Mouse (Mus musculus) MEL (cell line): ENCODE results near the gene Ccl3. TPM values are rescaled to one million over a fixed set of nuclear protein-coding genes. Genes with fewer than 3 reads are reported as not detected.

ENCODE experiments used
- DNase-seq: peaks from one replicate; pipeline ENCODE4 v3.0.0; 2011; ENCODE audit warnings: low read depth, low spot score
- H3K27ac ChIP-seq: 2 replicates; pipeline ENCODE4 v1.5.1; 2012; ENCODE audit warnings: low read depth, mild to moderate bottlenecking, control low read depth, low read length, moderate library complexity; ENCODE audit not compliant: control insufficient read depth
- H3K27me3 ChIP-seq, 2 experiments: fragments of 150-350 bp in 1 of 2; sonication (generic) in 1 of 2; 2 replicates each; pipeline ENCODE4 v1.6.1; 2012; ENCODE audit warnings: low read length in 2 of 2, mild to moderate bottlenecking in 2 of 2, improper control_type of control experiment in 1 of 2, moderate library complexity in 1 of 2; ENCODE audit not compliant: insufficient read depth in 2 of 2, control insufficient read depth in 1 of 2
- H3K36me3 ChIP-seq, 2 experiments: 2 replicates each; pipeline ENCODE4 v1.6.1; 2012 to 2014; ENCODE audit warnings: low read length in 2 of 2, improper control_type of control experiment in 1 of 2, inconsistent platforms in 1 of 2, mild to moderate bottlenecking in 1 of 2; ENCODE audit not compliant: insufficient read depth in 2 of 2, control insufficient read depth in 1 of 2
- H3K4me1 ChIP-seq, 2 experiments: fragments of 150-350 bp in 1 of 2; sonication (generic) in 1 of 2; 2 replicates each; pipeline ENCODE4 v1.6.1; 2012; ENCODE audit warnings: low read length in 2 of 2, improper control_type of control experiment in 1 of 2, mild to moderate bottlenecking in 1 of 2; ENCODE audit not compliant: insufficient read depth in 2 of 2, control insufficient read depth in 1 of 2
- H3K4me3 ChIP-seq, 2 experiments: fragments of 150-350 bp in 1 of 2; sonication (generic) in 1 of 2; 2 replicates each; pipeline ENCODE4 v1.5.1; 2012; ENCODE audit warnings: low read depth in 2 of 2, low read length in 2 of 2, mild to moderate bottlenecking in 2 of 2, moderate library complexity in 2 of 2, control low read depth in 1 of 2, improper control_type of control experiment in 1 of 2; ENCODE audit not compliant: control insufficient read depth in 1 of 2, insufficient read depth in 1 of 2
- H3K79me2 ChIP-seq: 2 replicates; pipeline ENCODE4 v1.6.1; 2012; ENCODE audit warnings: mild to moderate bottlenecking, low read length, moderate library complexity; ENCODE audit not compliant: control insufficient read depth, poor library complexity, insufficient read depth
- H3K9ac ChIP-seq: 2 replicates; pipeline ENCODE4 v1.6.1; 2012; ENCODE audit warnings: low read depth, mild to moderate bottlenecking, control low read depth, low read length, moderate library complexity; ENCODE audit not compliant: control insufficient read depth, poor library complexity, severe bottlenecking
- H3K9me3 ChIP-seq: fragments of 150-350 bp; sonication (generic); replicated peaks from 2 replicates; pipeline ENCODE4 v1.6.1; 2012; ENCODE audit warnings: mild to moderate bottlenecking, low read length, improper control_type of control experiment, moderate library complexity; ENCODE audit not compliant: insufficient read depth
- BHLHE40 ChIP-seq: IDR thresholded peaks from 2 replicates; pipeline ENCODE4 v1.6.1; 2012; ENCODE audit warnings: low read depth, mild to moderate bottlenecking, inconsistent platforms, low read length, improper control_type of control experiment, borderline replicate concordance
- CHD2 ChIP-seq: IDR thresholded peaks from 2 replicates; pipeline ENCODE4 v1.6.1; 2011; ENCODE audit warnings: low read length, improper control_type of control experiment
- CTCF ChIP-seq, 3 experiments: IDR thresholded peaks in 2 of 3; conservative IDR thresholded peaks in 1 of 3; 2 replicates each; pipeline ENCODE4 v1.5.1; 2011 to 2012; ENCODE audit warnings: low read length in 3 of 3, low read depth in 2 of 3, mild to moderate bottlenecking in 2 of 3, improper control_type of control experiment in 1 of 3, inconsistent platforms in 1 of 3, mixed read lengths in 1 of 3, moderate library complexity in 1 of 3; ENCODE audit not compliant: control insufficient read depth in 1 of 3, insufficient read depth in 1 of 3, poor library complexity in 1 of 3, severe bottlenecking in 1 of 3
- E2F4 ChIP-seq: IDR thresholded peaks from 2 replicates; pipeline ENCODE4 v1.6.1; 2011; ENCODE audit warnings: low read depth, low read length, improper control_type of control experiment, borderline replicate concordance
- EP300 ChIP-seq, 2 experiments: IDR thresholded peaks; 2 replicates each; pipeline ENCODE4 v1.6.1; 2011; ENCODE audit warnings: improper control_type of control experiment in 2 of 2, low read length in 2 of 2, low read depth in 1 of 2, mild to moderate bottlenecking in 1 of 2
- GABPA ChIP-seq: IDR thresholded peaks from 2 replicates; pipeline ENCODE4 v1.6.1; 2012; ENCODE audit warnings: low read depth, mild to moderate bottlenecking, inconsistent platforms, low read length, improper control_type of control experiment, moderate library complexity
- GATA1 ChIP-seq: IDR thresholded peaks from 2 replicates; pipeline ENCODE4 v1.6.1; 2011; ENCODE audit warnings: low read depth, low read length, improper control_type of control experiment
- HCFC1 ChIP-seq: IDR thresholded peaks from 2 replicates; pipeline ENCODE4 v1.6.1; 2012; ENCODE audit warnings: low read depth, mild to moderate bottlenecking, inconsistent platforms, low read length, improper control_type of control experiment, moderate library complexity
- MAFK ChIP-seq: IDR thresholded peaks from 2 replicates; pipeline ENCODE4 v1.6.1; 2011; ENCODE audit warnings: low read depth, mild to moderate bottlenecking, low read length, improper control_type of control experiment, borderline replicate concordance
- MAX ChIP-seq: IDR thresholded peaks from 2 replicates; pipeline ENCODE4 v1.6.1; 2011; ENCODE audit warnings: low read length, improper control_type of control experiment
- MAZ ChIP-seq: IDR thresholded peaks from 2 replicates; pipeline ENCODE4 v1.6.1; 2012; ENCODE audit warnings: low read depth, mild to moderate bottlenecking, inconsistent platforms, low read length, improper control_type of control experiment
- MEF2A ChIP-seq: IDR thresholded peaks from 2 replicates; pipeline ENCODE4 v1.6.1; 2014; ENCODE audit warnings: low read depth, mild to moderate bottlenecking, inconsistent platforms, low read length, improper control_type of control experiment; ENCODE audit not compliant: poor library complexity, insufficient replicate concordance, severe bottlenecking; ENCODE audit errors: extremely low read depth
- MXI1 ChIP-seq: IDR thresholded peaks from 2 replicates; pipeline ENCODE4 v1.6.1; 2011; ENCODE audit warnings: mild to moderate bottlenecking, low read depth, low read length, improper control_type of control experiment
- MYB ChIP-seq: IDR thresholded peaks from 2 replicates; pipeline ENCODE4 v1.6.1; 2011; ENCODE audit warnings: mild to moderate bottlenecking, low read depth, low read length, improper control_type of control experiment
- NELFE ChIP-seq: IDR thresholded peaks from 2 replicates; pipeline ENCODE4 v1.6.1; 2011; ENCODE audit warnings: low read depth, low read length, improper control_type of control experiment
- NRF1 ChIP-seq: IDR thresholded peaks from 2 replicates; pipeline ENCODE4 v1.6.1; 2014; ENCODE audit warnings: low read depth, mild to moderate bottlenecking, inconsistent platforms, low read length, improper control_type of control experiment, moderate library complexity; ENCODE audit not compliant: poor library complexity, insufficient read depth, severe bottlenecking
- POLR2AphosphoS2 ChIP-seq: IDR thresholded peaks from 2 replicates; pipeline ENCODE4 v1.6.1; 2011; ENCODE audit warnings: low read length, improper control_type of control experiment
- POLR2AphosphoS5 ChIP-seq: IDR thresholded peaks from 2 replicates; pipeline ENCODE4 v1.6.1; 2012; ENCODE audit warnings: low read depth, borderline replicate concordance, mild to moderate bottlenecking, inconsistent platforms, low read length, moderate library complexity, mixed read lengths
- RCOR1 ChIP-seq: IDR thresholded peaks from 2 replicates; pipeline ENCODE4 v1.6.1; 2012; ENCODE audit warnings: low read depth, mild to moderate bottlenecking, inconsistent platforms, low read length, improper control_type of control experiment
- SIN3A ChIP-seq: IDR thresholded peaks from 2 replicates; pipeline ENCODE4 v1.6.1; 2012; ENCODE audit warnings: low read length, improper control_type of control experiment, inconsistent platforms
- TAL1 ChIP-seq: IDR thresholded peaks from 2 replicates; pipeline ENCODE4 v1.6.1; 2012; ENCODE audit warnings: mild to moderate bottlenecking, inconsistent platforms, low read length, moderate library complexity, mixed read lengths
- TCF12 ChIP-seq: IDR thresholded peaks from 2 replicates; pipeline ENCODE4 v1.6.1; 2014; ENCODE audit warnings: low read depth, mild to moderate bottlenecking, inconsistent platforms, low read length, improper control_type of control experiment, moderate library complexity
- USF1 ChIP-seq: IDR thresholded peaks from 2 replicates; pipeline ENCODE4 v1.6.1; 2014; ENCODE audit warnings: low read depth, mild to moderate bottlenecking, inconsistent platforms, low read length, improper control_type of control experiment, moderate library complexity
- USF2 ChIP-seq, 2 experiments: IDR thresholded peaks; 2 replicates each; pipeline ENCODE4 v1.6.1; 2011 to 2012; ENCODE audit warnings: improper control_type of control experiment in 2 of 2, low read length in 2 of 2, borderline replicate concordance in 1 of 2, inconsistent platforms in 1 of 2, low read depth in 1 of 2, mild to moderate bottlenecking in 1 of 2; ENCODE audit not compliant: insufficient read depth in 1 of 2
- ZC3H11A ChIP-seq: IDR thresholded peaks from 2 replicates; pipeline ENCODE4 v1.6.1; 2012; ENCODE audit warnings: low read depth, mild to moderate bottlenecking, inconsistent platforms, low read length, improper control_type of control experiment
- ZKSCAN1 ChIP-seq: IDR thresholded peaks from 2 replicates; pipeline ENCODE4 v1.6.1; 2012; ENCODE audit warnings: low read depth, mild to moderate bottlenecking, inconsistent platforms, low read length, improper control_type of control experiment, moderate library complexity
- ZMIZ1 ChIP-seq: IDR thresholded peaks from 2 replicates; pipeline ENCODE4 v1.6.1; 2012; ENCODE audit warnings: low read depth, mild to moderate bottlenecking, inconsistent platforms, low read length, improper control_type of control experiment, moderate library complexity
- polyA plus RNA-seq, 2 experiments: library from polyadenylated mRNA; stranded (reverse) in 1 of 2; unstranded in 1 of 2; fragments of >175 nt in 1 of 2; fragments of >200 nt in 1 of 2; gene quantifications; 2 replicates each; pipeline versions ENCODE4 v1.2.1 to v1.2.4; 2012; ENCODE audit warnings: low replicate concordance in 2 of 2, low read depth in 1 of 2; ENCODE audit not compliant: insufficient read length in 2 of 2, insufficient read depth in 1 of 2, missing spikeins in 1 of 2
- total RNA-seq: library from RNA; depleted of rRNA; stranded (reverse); fragments of 300-350 nt; gene quantifications from 2 replicates; pipeline ENCODE4 v1.2.3, GENCODE M21; 2012

Ccl3 gene
- total and polyA plus RNA-seq, 3 experiments, result not detected

GRCm38 (mm10) chr11:83600576-83600975 is 48.6 kb downstream of the Ccl3 start:
- TF ChIP-seq POLR2AphosphoS5 (no peak), BHLHE40 (no peak), USF1 (no peak), MXI1 (no peak), MAX (no peak), SIN3A (no peak), TCF12 (no peak), TAL1 (no peak), ZKSCAN1 (no peak), MAZ (no peak), NRF1 (no peak), MEF2A (no peak), HCFC1 (no peak), EP300 (IDR thresholded peaks at IDR 0.05; ENCODE audit: low read depth in 1 of 2, low read length in 2 of 2) (no peak), GABPA (no peak), E2F4 (no peak), MYB (no peak), MAFK (no peak), ZC3H11A (no peak)
- TF ChIP-seq, all 39 proteins: peak for 0

GRCm38 (mm10) chr11:83598991-83599390 is 50.2 kb downstream of the Ccl3 start:
- no peak overlapping the region for H3K4me3 ChIP-seq
- no peaks in the 10 kb centered on the region for H3K79me2 ChIP-seq
- no peaks in the 10 kb centered on the region for H3K36me3 ChIP-seq
- no peak for DNase-seq
- no peak overlapping the region for H3K27ac ChIP-seq
- no peaks in the 10 kb centered on the region for H3K9me3 ChIP-seq
- no peak for TF ChIP-seq USF2 (IDR thresholded peaks at IDR 0.05; ENCODE audit: borderline replicate concordance in 1 of 2, insufficient read depth in 1 of 2, low read depth in 1 of 2, low read length in 2 of 2)
- no peak for TF ChIP-seq EP300 (IDR thresholded peaks at IDR 0.05; ENCODE audit: low read depth in 1 of 2, low read length in 2 of 2)
- TF ChIP-seq NELFE, result no peak
- TF ChIP-seq TAL1, result no peak
- TF ChIP-seq RCOR1, result no peak
- no peak for TF ChIP-seq POLR2AphosphoS2
- no peak for TF ChIP-seq CHD2
- no peak for TF ChIP-seq E2F4
- TF ChIP-seq NRF1, result no peak
- no peak for TF ChIP-seq ZMIZ1
- no peak for TF ChIP-seq CTCF (IDR thresholded peaks at IDR 0.05 in 2 of 3, conservative IDR thresholded peaks at IDR 0.05 in 1 of 3; ENCODE audit: control insufficient read depth in 1 of 3, insufficient read depth in 1 of 3, low read depth in 2 of 3, low read length in 3 of 3, poor library complexity in 1 of 3, severe bottlenecking in 1 of 3)
- TF ChIP-seq GATA1, result no peak
- no peak for TF ChIP-seq MAX
- H3K9ac ChIP-seq, result no peak overlapping the region
- no peaks in the 10 kb centered on the region for H3K4me1 ChIP-seq
- H3K27me3 ChIP-seq, result peaks cover 18 to 26% of the 10 kb centered on the region in 2 experiments

More at GRCm38 (mm10) chr11:83600576-83600975, 48.6 kb downstream of the Ccl3 start:
- Histone ChIP-seq H3K27ac (no peak overlapping the region), H3K9ac (no peak overlapping the region), H3K4me1 (no peaks in the 10 kb centered on the region), H3K4me3 (no peak overlapping the region), H3K36me3 (no peaks in the 10 kb centered on the region), H3K27me3 (peaks cover 7 to 21% of the 10 kb centered on the region in 2 experiments), H3K79me2 (no peaks in the 10 kb centered on the region), H3K9me3 (no peaks in the 10 kb centered on the region)
- DNase-seq, result no peak
